Mouse (Mus musculus) E14TG2a.4 (cell line): ENCODE measurements around the gene Kcnip4.

Experiments used
- CTCF ChIP-seq: conservative IDR thresholded peaks from 2 replicates; pipeline ENCODE4 v1.5.1; 2014; ENCODE audit warnings: low read length
- NANOG ChIP-seq: IDR thresholded peaks from 2 replicates; pipeline ENCODE4 v1.6.1; 2014; ENCODE audit warnings: borderline replicate concordance, low read length, mixed read lengths
- POU5F1 ChIP-seq: IDR thresholded peaks from 2 replicates; pipeline ENCODE4 v1.6.1; 2014; ENCODE audit warnings: low read length, borderline replicate concordance

- TF ChIP-seq CTCF (no peak), NANOG (no peak), POU5F1 (no peak)
These were observed 4.7 kb upstream of the Kcnip4 start for GRCm38 (mm10) chr5:49529362-49529761.
